Mouse (Mus musculus) lung, postnatal 0 days (tissue): ENCODE measurements at regions not wholly inside any gene's neighbourhood (a gene's known extent, or its start where the extent isn't known, plus 50 kb on each side); places are given as distances from the start of the nearest gene placed in this dataset.

Source experiments
- ATAC-seq: fragments of 200-750 bp; cut with Nextera tagmentation; 2 replicates; pipeline ENCODE4 v1.8.0; 2017; ENCODE audit warnings: moderate library complexity
- DNase-seq: peaks from one replicate; pipeline ENCODE4 v3.0.0-alpha.2; 2016; ENCODE audit warnings: low spot score
- H3K27ac ChIP-seq: fragments of 300-500 bp; sonication (generic); 2 replicates; pipeline ENCODE4 v1.5.1; 2014; ENCODE audit warnings: antibody characterized with exemption, mild to moderate bottlenecking, low read length, mixed read lengths
- H3K27me3 ChIP-seq: fragments of 300-500 bp; sonication (generic); replicated peaks from 2 replicates; pipeline ENCODE4 v1.6.1; 2014; ENCODE audit warnings: low read length, mixed read lengths; ENCODE audit not compliant: insufficient read depth
- H3K36me3 ChIP-seq: fragments of 300-500 bp; sonication (generic); 2 replicates; pipeline ENCODE4 v1.6.1; 2014; ENCODE audit warnings: low read length, mixed read lengths; ENCODE audit not compliant: insufficient read depth
- H3K4me1 ChIP-seq: fragments of 300-500 bp; sonication (generic); 2 replicates; pipeline ENCODE4 v1.6.1; 2014; ENCODE audit warnings: antibody characterized with exemption, low read depth, low read length, mixed read lengths; ENCODE audit not compliant: insufficient read depth
- H3K4me2 ChIP-seq: fragments of 300-500 bp; sonication (generic); replicated peaks from 2 replicates; pipeline ENCODE4 v1.6.1; 2014; ENCODE audit warnings: low read depth, mild to moderate bottlenecking, low read length, moderate library complexity, mixed read lengths
- H3K4me3 ChIP-seq: fragments of 300-500 bp; sonication (generic); 2 replicates; pipeline ENCODE4 v1.5.1; 2014; ENCODE audit warnings: low read depth, low read length
- H3K9ac ChIP-seq: fragments of 300-500 bp; sonication (generic); replicated peaks from 2 replicates; pipeline ENCODE4 v1.6.1; 2014; ENCODE audit warnings: low read depth, mild to moderate bottlenecking
- H3K9me3 ChIP-seq: fragments of 300-500 bp; sonication (generic); 2 replicates; pipeline ENCODE4 v1.6.1; 2016; ENCODE audit warnings: low read length, mixed read lengths
- CTCF ChIP-seq: IDR thresholded peaks from 2 replicates; pipeline ENCODE4 v1.5.1; 2016; ENCODE audit warnings: antibody characterized with exemption, mild to moderate bottlenecking
- EP300 ChIP-seq: IDR thresholded peaks from 2 replicates; pipeline ENCODE4 v1.6.1; 2016; ENCODE audit warnings: antibody characterized with exemption, mild to moderate bottlenecking, control low read depth
- WGBS: fragments of 180-500 bp; shearing (Covaris S2); extraction: QIAGEN DNeasy Blood & Tissue Kit; methylation state at CpG from one replicate; pipeline ENCODE4 v1.1.7; 2014; 5-methylcytosine and 5-hydroxymethylcytosine counted together

DNA sequence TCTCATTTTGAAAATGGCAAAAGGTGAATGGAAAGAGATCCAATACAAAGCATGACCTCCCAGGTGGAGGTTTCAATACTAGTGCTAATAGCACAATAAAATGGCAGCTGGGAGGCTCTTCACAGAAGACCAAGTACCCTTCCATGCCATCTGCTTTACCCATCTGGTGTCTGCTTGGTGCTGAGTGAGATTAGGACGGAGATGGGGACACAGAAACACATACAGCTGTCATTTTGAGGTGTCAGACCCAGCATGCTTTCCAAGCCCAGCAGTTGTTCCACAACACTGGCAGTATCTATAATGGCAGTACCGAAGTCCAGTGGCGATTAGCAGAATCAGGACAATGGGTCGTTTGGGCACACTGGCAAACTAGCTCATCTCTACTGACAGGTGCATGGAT is 118.9 kb upstream of the 1700064H15Rik start:
- Histone ChIP-seq H3K9ac (no peak overlapping the region), H3K27ac (no peak overlapping the region), H3K4me1 (no peaks in the 10 kb centered on the region), H3K9me3 (no peaks in the 10 kb centered on the region), H3K36me3 (no peaks in the 10 kb centered on the region), H3K27me3 (no peaks in the 10 kb centered on the region), H3K4me3 (no peak overlapping the region), H3K4me2 (no peak overlapping the region)
- no peak for TF ChIP-seq CTCF
- TF ChIP-seq EP300, result no peak
- DNase-seq, result no peak
- 79% methylated on average over 4 of the region's 4 CpGs for WGBS
- no peak for ATAC-seq

DNA sequence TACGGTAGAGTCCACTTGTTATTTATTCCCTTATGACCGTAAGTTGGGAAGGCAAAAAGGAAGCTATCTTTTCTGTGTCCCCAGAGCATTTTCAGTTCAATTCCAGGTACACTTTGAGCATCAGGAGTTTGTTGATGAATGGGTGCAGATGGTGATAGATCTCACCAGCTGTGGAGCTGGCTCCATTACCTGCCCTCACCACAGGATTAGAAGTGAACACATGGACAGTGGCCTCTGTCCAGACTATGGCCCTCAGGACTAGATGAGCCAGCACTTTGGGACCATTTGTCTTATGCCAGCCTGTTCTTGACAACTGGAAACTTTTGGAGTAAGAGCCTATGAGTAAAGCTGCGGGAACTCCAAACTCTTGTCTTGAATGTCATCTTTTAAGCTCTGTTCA is 123.5 kb upstream of the 1700064H15Rik start:
- Histone ChIP-seq H3K9ac (no peak overlapping the region), H3K9me3 (no peaks in the 10 kb centered on the region)

DNA sequence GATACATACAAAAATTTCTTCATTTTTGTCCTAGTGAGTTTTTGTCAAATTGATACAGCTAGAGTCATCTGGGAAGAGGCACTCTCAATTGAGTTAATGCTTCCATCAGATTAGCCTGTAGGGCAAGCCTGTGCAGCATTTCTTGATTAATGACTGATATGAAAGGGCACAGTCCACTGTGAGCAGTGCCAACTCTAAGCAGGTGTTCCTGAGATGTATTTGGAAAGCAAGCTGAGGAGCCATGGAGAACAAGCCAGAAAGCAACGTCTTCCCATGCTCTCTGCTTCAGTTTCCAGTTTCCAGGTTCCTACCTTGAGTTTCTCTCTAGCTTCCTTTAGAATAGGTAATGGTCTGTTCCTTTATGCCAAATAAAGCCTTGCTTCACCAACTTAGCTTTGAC is 125.5 kb upstream of the 1700064H15Rik start:
- no peaks in the 10 kb centered on the region for H3K27me3 ChIP-seq
- no peak overlapping the region for H3K27ac ChIP-seq
- TF ChIP-seq EP300, result no peak
- no peak for TF ChIP-seq CTCF
- H3K4me1 ChIP-seq, result no peaks in the 10 kb centered on the region
- H3K9ac ChIP-seq, result no peak overlapping the region
- no peak for ATAC-seq
- H3K4me3 ChIP-seq, result no peak overlapping the region
- WGBS, result 58% methylated on average over 1 of the region's 1 CpGs
- no peaks in the 10 kb centered on the region for H3K9me3 ChIP-seq
- no peaks in the 10 kb centered on the region for H3K36me3 ChIP-seq
- no peak overlapping the region for H3K4me2 ChIP-seq
- DNase-seq, result no peak

More for the DNA sequence above, 123.5 kb upstream of the 1700064H15Rik start:
- Histone ChIP-seq H3K4me3 (no peak overlapping the region), H3K27me3 (no peaks in the 10 kb centered on the region), H3K27ac (no peak overlapping the region), H3K4me1 (no peaks in the 10 kb centered on the region), H3K4me2 (no peak overlapping the region), H3K36me3 (no peaks in the 10 kb centered on the region)
- DNase-seq (no peak), ATAC-seq (no peak)
- no peak for TF ChIP-seq EP300
- TF ChIP-seq CTCF, result no peak
- WGBS, result 88% methylated on average over 3 of the region's 3 CpGs

- Histone ChIP-seq H3K27me3 (no peaks in the 10 kb centered on the region), H3K27ac (no peak overlapping the region), H3K9me3 (no peaks in the 10 kb centered on the region), H3K4me2 (no peak overlapping the region), H3K9ac (no peak overlapping the region), H3K4me3 (no peak overlapping the region), H3K36me3 (no peaks in the 10 kb centered on the region), H3K4me1 (no peaks in the 10 kb centered on the region)
- DNase-seq (no peak), ATAC-seq (no peak)
- WGBS, result 57% methylated on average over 2 of the region's 2 CpGs
- no peak for TF ChIP-seq CTCF
- no peak for TF ChIP-seq EP300
Observed at GRCm38 (mm10) chr3:19754636-19755035, 126.2 kb upstream of the 1700064H15Rik start.

GRCm38 (mm10) chr3:19755136-19755535 is 126.7 kb upstream of the 1700064H15Rik start:
- ATAC-seq (no peak), DNase-seq (no peak)
- Histone ChIP-seq H3K4me2 (no peak overlapping the region), H3K9ac (no peak overlapping the region), H3K27me3 (no peaks in the 10 kb centered on the region), H3K27ac (no peak overlapping the region), H3K4me3 (no peak overlapping the region), H3K4me1 (no peaks in the 10 kb centered on the region), H3K36me3 (no peaks in the 10 kb centered on the region), H3K9me3 (no peaks in the 10 kb centered on the region)
- TF ChIP-seq CTCF, result no peak
- no peak for TF ChIP-seq EP300
- 39% methylated on average over 3 of the region's 3 CpGs for WGBS

- ATAC-seq (no peak), DNase-seq (no peak)
- Histone ChIP-seq H3K9ac (no peak overlapping the region), H3K27me3 (no peaks in the 10 kb centered on the region), H3K4me3 (no peak overlapping the region), H3K4me2 (no peak overlapping the region), H3K27ac (no peak overlapping the region), H3K36me3 (no peaks in the 10 kb centered on the region), H3K9me3 (no peaks in the 10 kb centered on the region), H3K4me1 (no peaks in the 10 kb centered on the region)
- TF ChIP-seq CTCF (no peak), EP300 (no peak)
- 67% methylated on average over 1 of the region's 1 CpGs for WGBS
Observed at GRCm38 (mm10) chr3:19798543-19799106, 158.2 kb upstream of the Cp start.

GRCm38 (mm10) chr3:19810034-19810433 is 146.8 kb upstream of the Cp start:
- TF ChIP-seq EP300 (no peak), CTCF (no peak)
- Histone ChIP-seq H3K4me3 (no peak overlapping the region), H3K9ac (no peak overlapping the region), H3K27me3 (no peaks in the 10 kb centered on the region), H3K9me3 (no peaks in the 10 kb centered on the region), H3K4me2 (no peak overlapping the region), H3K4me1 (no peaks in the 10 kb centered on the region), H3K27ac (no peak overlapping the region), H3K36me3 (no peaks in the 10 kb centered on the region)
- ATAC-seq (no peak), DNase-seq (no peak)
- 55% methylated on average over 3 of the region's 3 CpGs for WGBS
